12 mouse cellular contexts compared by ENCODE assay signal in the genomic region with DNA sequence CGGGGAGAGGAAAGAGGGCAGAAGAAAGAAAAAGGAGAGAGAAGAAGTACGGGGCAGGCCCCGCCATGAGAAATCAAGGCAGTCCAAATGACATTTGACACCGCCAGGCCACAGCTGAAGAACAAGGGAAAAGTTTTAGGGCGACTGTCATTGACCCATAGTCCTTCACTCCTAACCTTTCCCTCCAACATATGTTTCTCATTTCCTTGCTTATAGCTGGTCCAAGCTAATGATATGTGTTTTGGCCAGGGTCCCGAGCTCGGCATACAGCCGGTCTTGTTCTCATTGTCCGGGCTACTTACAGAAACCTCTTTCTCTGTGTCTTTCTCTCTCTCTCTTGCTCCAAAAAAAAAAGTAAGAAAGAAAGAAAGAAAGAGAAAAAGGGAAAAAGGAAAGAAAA.
DNase-seq lines count a peak whose midpoint lies in the region; ATAC-seq lines count a peak whose summit lies in the region.
"Had no signal": no experiment of that assay in that cellular context is flagged by ENCODE, and none has a peak within 500 bp of the region (broad histone marks: within the 10 kb centered on the region; RNA-seq: fewer than 3 reads in every experiment).

No protein-coding gene starts in this region.

- H3K27me3 ChIP-seq in heart, embryonic 15.5 days = no peaks in the 10 kb centered on the region
- no peaks in the 10 kb centered on the region for H3K27me3 ChIP-seq in heart, embryonic 11.5 days (ENCODE audit: control insufficient read depth, insufficient read depth, low read length)
- H3K27me3 ChIP-seq in lung, embryonic 16.5 days (ENCODE audit: control insufficient read depth, insufficient read depth, low read depth, low read length) = no peaks in the 10 kb centered on the region
- no peaks in the 10 kb centered on the region for H3K27me3 ChIP-seq in embryonic facial prominence, embryonic 13.5 days
- no peaks in the 10 kb centered on the region for H3K27me3 ChIP-seq in stomach, embryonic 15.5 days (replicated peaks)

- 48% methylated on average over 9 of the region's 9 CpGs for WGBS in heart, embryonic 15.5 days
- WGBS in heart, embryonic 11.5 days (ENCODE audit: insufficient replicate concordance) = 61% methylated on average over 9 of the region's 9 CpGs
- 37% methylated on average over 9 of the region's 9 CpGs for WGBS in lung, embryonic 16.5 days
- WGBS in embryonic facial prominence, embryonic 13.5 days = 20% methylated on average over 9 of the region's 9 CpGs
- 46% methylated on average over 9 of the region's 9 CpGs for WGBS in stomach, embryonic 15.5 days

- no peak for DNase-seq in lung, adult 18-20 months
- no peak for DNase-seq in adrenal gland, adult (ENCODE audit: inconsistent age in 2 of 2, low spot score in 1 of 2)
- no peak for DNase-seq in frontal cortex, postnatal 10 days (ENCODE audit: low spot score in 2 of 2)
- DNase-seq: adrenal gland, postnatal 36 days; thymus, adult 18-20 months had no signal

- H3K36me3 ChIP-seq in heart, embryonic 15.5 days = no peaks in the 10 kb centered on the region
- no peaks in the 10 kb centered on the region for H3K36me3 ChIP-seq in heart, embryonic 11.5 days (ENCODE audit: control insufficient read depth, insufficient read depth, low read length)
- H3K36me3 ChIP-seq in lung, embryonic 16.5 days (ENCODE audit: control insufficient read depth, insufficient read depth, low read length) = no peaks in the 10 kb centered on the region
- no peaks in the 10 kb centered on the region for H3K36me3 ChIP-seq in embryonic facial prominence, embryonic 13.5 days
- no peaks in the 10 kb centered on the region for H3K36me3 ChIP-seq in stomach, embryonic 15.5 days

- H3K9me3 ChIP-seq in heart, embryonic 15.5 days (replicated peaks) = no peaks in the 10 kb centered on the region
- no peaks in the 10 kb centered on the region for H3K9me3 ChIP-seq in heart, embryonic 11.5 days (replicated peaks; ENCODE audit: control insufficient read depth, low read length)
- H3K9me3 ChIP-seq in lung, embryonic 16.5 days (ENCODE audit: control insufficient read depth, low read length) = no peaks in the 10 kb centered on the region
- H3K9me3 ChIP-seq in embryonic facial prominence, embryonic 13.5 days = no peaks in the 10 kb centered on the region
- H3K9me3 ChIP-seq in stomach, embryonic 15.5 days = no peaks in the 10 kb centered on the region

- no peak overlapping the region for H3K4me3 ChIP-seq in heart, embryonic 15.5 days
- H3K4me3 ChIP-seq in heart, embryonic 11.5 days (ENCODE audit: low read depth, low read length) = no peak overlapping the region
- no peak overlapping the region for H3K4me3 ChIP-seq in lung, embryonic 16.5 days (ENCODE audit: low read length)
- no peak overlapping the region for H3K4me3 ChIP-seq in embryonic facial prominence, embryonic 13.5 days
- no peak overlapping the region for H3K4me3 ChIP-seq in stomach, embryonic 15.5 days (replicated peaks)
- H3K4me3 ChIP-seq: layer of hippocampus, adult 2 months had no signal

- H3K4me1 ChIP-seq in heart, embryonic 15.5 days (replicated peaks) = peaks cover 20% of the 10 kb centered on the region
- no peaks in the 10 kb centered on the region for H3K4me1 ChIP-seq in heart, embryonic 11.5 days (ENCODE audit: control insufficient read depth, insufficient read depth, low read length)
- H3K4me1 ChIP-seq in lung, embryonic 16.5 days (replicated peaks; ENCODE audit: control insufficient read depth, insufficient read depth, low read length) = peaks cover 28% of the 10 kb centered on the region
- H3K4me1 ChIP-seq in embryonic facial prominence, embryonic 13.5 days = peaks cover 41% of the 10 kb centered on the region
- H3K4me1 ChIP-seq in stomach, embryonic 15.5 days = peaks cover 15% of the 10 kb centered on the region

- H3K27ac ChIP-seq in heart, embryonic 15.5 days = peak overlapping the region; percentile 80
- H3K27ac ChIP-seq in heart, embryonic 11.5 days (ENCODE audit: low read depth, low read length) = no peak overlapping the region
- H3K27ac ChIP-seq in lung, embryonic 16.5 days (ENCODE audit: low read length) = peak overlapping the region; percentile 89
- peak overlapping the region; percentile 82 for H3K27ac ChIP-seq in embryonic facial prominence, embryonic 13.5 days
- H3K27ac ChIP-seq in stomach, embryonic 15.5 days = peak overlapping the region; percentile 57; the same call in 1 of the 2 replicates
- H3K27ac ChIP-seq: layer of hippocampus, adult 2 months; liver, embryonic 14.5 days had no signal

- no peak overlapping the region for H3K9ac ChIP-seq in heart, embryonic 15.5 days
- no peak overlapping the region for H3K9ac ChIP-seq in heart, embryonic 11.5 days (ENCODE audit: low read depth, low read length)
- H3K9ac ChIP-seq in lung, embryonic 16.5 days (ENCODE audit: low read length) = no peak overlapping the region
- no peak overlapping the region for H3K9ac ChIP-seq in embryonic facial prominence, embryonic 13.5 days
- H3K9ac ChIP-seq in stomach, embryonic 15.5 days = no peak overlapping the region
- H3K9ac ChIP-seq: liver, embryonic 14.5 days had no signal

- no peak; the same call in 1 of the 2 replicates for ATAC-seq in heart, embryonic 15.5 days (replicated peaks; ENCODE audit: insufficient number of reproducible peaks, insufficient read depth, low FRiP score, low read depth)
- no peak for ATAC-seq in heart, embryonic 11.5 days (replicated peaks; ENCODE audit: insufficient number of reproducible peaks, low FRiP score, low TSS enrichment)
- ATAC-seq in lung, embryonic 16.5 days (ENCODE audit: low read depth) = peak; percentile 84
- ATAC-seq in embryonic facial prominence, embryonic 13.5 days (ENCODE audit: insufficient number of reproducible peaks, insufficient read depth, low FRiP score, low TSS enrichment, low read depth) = 0 out of 2 replicates have a peak, but pooled peaks have one; percentile 48
- peak; percentile 29; the same call in 1 of the 2 replicates for ATAC-seq in stomach, embryonic 15.5 days (ENCODE audit: insufficient read depth, low FRiP score, low read depth)

- no peak overlapping the region for H3K4me2 ChIP-seq in heart, embryonic 15.5 days
- no peak overlapping the region for H3K4me2 ChIP-seq in heart, embryonic 11.5 days
- H3K4me2 ChIP-seq in lung, embryonic 16.5 days (ENCODE audit: low read depth, low read length) = no peak overlapping the region
- H3K4me2 ChIP-seq in embryonic facial prominence, embryonic 13.5 days = peak overlapping the region; percentile 32; the same call in 1 of the 2 replicates
- no peak overlapping the region; the same call in 1 of the 2 replicates for H3K4me2 ChIP-seq in stomach, embryonic 15.5 days

Comparison
In these comparisons a context has a peak if more than half of its experiments do, and no peak if none do; other contexts are left out.
1. ATAC-seq: peak in lung, embryonic 16.5 days (single experiment), embryonic facial prominence, embryonic 13.5 days (single experiment) and stomach, embryonic 15.5 days (single experiment); none in heart, embryonic 15.5 days (single experiment) and heart, embryonic 11.5 days (single experiment).